Mouse (Mus musculus): ENCODE measurements around the gene Ikbke.
"Not testable (repeated sequence)": the region's sequence is repeated elsewhere in the genome, so short reads cannot be mapped to it uniquely, and the experiment has no call there.

The Ikbke gene

GRCm38 (mm10) chr1:131279456-131279776 lies at the start of gene Ikbke:
Gene Ikbke (minus strand): TSS chr1:131279606.
- no peak for DNase-seq (ENCODE audit: low spot score)

- not testable (repeated sequence) for DNase-seq (ENCODE audit: low spot score)
Observed at GRCm38 (mm10) chr1:131329093-131329492, 49.7 kb upstream of the Ikbke start.

GRCm38 (mm10) chr1:131327167-131327566 lies 47.8 kb upstream of the Ikbke start:
- no peak for DNase-seq (ENCODE audit: low spot score)

- DNase-seq (ENCODE audit: low spot score): no peak
Observed at GRCm38 (mm10) chr1:131324816-131325463, 45.5 kb upstream of the Ikbke start.

GRCm38 (mm10) chr1:131319598-131320330 lies 40.4 kb upstream of the Ikbke start:
- DNase-seq (ENCODE audit: low spot score): peak; percentile 44

- DNase-seq (ENCODE audit: low spot score): no peak
Observed at GRCm38 (mm10) chr1:131318397-131318796, 39.0 kb upstream of the Ikbke start.

GRCm38 (mm10) chr1:131317625-131318024 lies 38.2 kb upstream of the Ikbke start:
- no peak for DNase-seq (ENCODE audit: low spot score)

GRCm38 (mm10) chr1:131311284-131311683 lies 31.9 kb upstream of the Ikbke start:
- no peak for DNase-seq (ENCODE audit: low spot score)

- no peak for DNase-seq (ENCODE audit: low spot score)
Observed at GRCm38 (mm10) chr1:131310237-131310818, 30.9 kb upstream of the Ikbke start.

GRCm38 (mm10) chr1:131300750-131301149 lies 21.3 kb upstream of the Ikbke start:
- no peak for DNase-seq (ENCODE audit: low spot score)

GRCm38 (mm10) chr1:131299788-131300187 lies 20.4 kb upstream of the Ikbke start:
- no peak for DNase-seq (ENCODE audit: low spot score)

- no peak for DNase-seq (ENCODE audit: low spot score)
Observed at GRCm38 (mm10) chr1:131299240-131299639, 19.8 kb upstream of the Ikbke start.

- DNase-seq (ENCODE audit: low spot score): no peak
Observed at GRCm38 (mm10) chr1:131298171-131298570, 18.8 kb upstream of the Ikbke start.

GRCm38 (mm10) chr1:131296726-131297125 lies 17.3 kb upstream of the Ikbke start:
- DNase-seq (ENCODE audit: low spot score): no peak

- DNase-seq (ENCODE audit: low spot score): no peak
Observed at GRCm38 (mm10) chr1:131295200-131295599, 15.8 kb upstream of the Ikbke start.

GRCm38 (mm10) chr1:131293922-131294250 lies 14.5 kb upstream of the Ikbke start:
- no peak for DNase-seq (ENCODE audit: low spot score)

GRCm38 (mm10) chr1:131293221-131293921 lies 14.0 kb upstream of the Ikbke start:
- DNase-seq (ENCODE audit: low spot score): no peak

- peak; percentile 77 for DNase-seq (ENCODE audit: low spot score)
Observed at GRCm38 (mm10) chr1:131290648-131291047, 11.2 kb upstream of the Ikbke start.

GRCm38 (mm10) chr1:131288938-131289337 lies 9.5 kb upstream of the Ikbke start:
- no peak for DNase-seq (ENCODE audit: low spot score)

- DNase-seq (ENCODE audit: low spot score): no peak
Observed at GRCm38 (mm10) chr1:131287267-131287666, 7.9 kb upstream of the Ikbke start.

GRCm38 (mm10) chr1:131286803-131287202 lies 7.4 kb upstream of the Ikbke start:
- DNase-seq (ENCODE audit: low spot score): no peak

- no peak for DNase-seq (ENCODE audit: low spot score)
Observed at GRCm38 (mm10) chr1:131284616-131285015, 5.2 kb upstream of the Ikbke start.

GRCm38 (mm10) chr1:131284167-131284566 lies 4.8 kb upstream of the Ikbke start:
- no peak for DNase-seq (ENCODE audit: low spot score)

Data from retina, embryonic 14.5 days (tissue).